Mouse (Mus musculus): Measurements from ENCODE around the gene Tnpo3. TPM values are rescaled to one million over a fixed set of nuclear protein-coding genes. Genes with fewer than 3 reads are reported as not detected.

Gene Tnpo3
- total and polyA plus RNA-seq, 2 experiments from 2014 or later = 37.3 to 55.1 TPM

GRCm38 (mm10) chr6:29539502-29539901, 70.2 kb downstream of the Tnpo3 start:
- Histone ChIP-seq H3K27me3 (ENCODE audit: control insufficient read depth, insufficient read depth, low read length) (no peaks in the 10 kb centered on the region), H3K9ac (replicated peaks; ENCODE audit: low read depth, low read length) (no peak overlapping the region), H3K4me1 (ENCODE audit: control insufficient read depth, insufficient read depth) (0 out of 2 replicates have a peak, but pooled peaks cover 3% of the 10 kb centered on the region), H3K36me3 (replicated peaks; ENCODE audit: control insufficient read depth, insufficient read depth, low read length) (peaks cover 45% of the 10 kb centered on the region), H3K27ac (ENCODE audit: low read depth) (no peak overlapping the region), H3K4me3 (ENCODE audit: low read depth, low read length) (no peak overlapping the region), H3K9me3 (replicated peaks; ENCODE audit: control insufficient read depth, low read length) (no peaks in the 10 kb centered on the region), H3K4me2 (ENCODE audit: low read depth, low read length) (no peak overlapping the region)
- DNase-seq (ENCODE audit: low spot score) (no peak), ATAC-seq (ENCODE audit: insufficient read depth, low read depth) (no peak)
- TF ChIP-seq CTCF (IDR thresholded peaks at IDR 0.05; ENCODE audit: low read depth) = no peak
- no peak for TF ChIP-seq EP300 (IDR thresholded peaks at IDR 0.05; ENCODE audit: low read depth)
- WGBS = 78% methylated on average over 8 of the region's 8 CpGs

- TF ChIP-seq EP300 (IDR thresholded peaks at IDR 0.05; ENCODE audit: low read depth) (no peak), CTCF (IDR thresholded peaks at IDR 0.05; ENCODE audit: low read depth) (no peak)
- Histone ChIP-seq H3K4me2 (ENCODE audit: low read depth, low read length) (no peak overlapping the region), H3K27me3 (ENCODE audit: control insufficient read depth, insufficient read depth, low read length) (no peaks in the 10 kb centered on the region), H3K9me3 (replicated peaks; ENCODE audit: control insufficient read depth, low read length) (no peaks in the 10 kb centered on the region), H3K36me3 (replicated peaks; ENCODE audit: control insufficient read depth, insufficient read depth, low read length) (peaks cover 25% of the 10 kb centered on the region), H3K4me1 (ENCODE audit: control insufficient read depth, insufficient read depth) (0 out of 2 replicates have a peak, but pooled peaks cover 3% of the 10 kb centered on the region), H3K9ac (replicated peaks; ENCODE audit: low read depth, low read length) (no peak overlapping the region), H3K4me3 (ENCODE audit: low read depth, low read length) (no peak overlapping the region), H3K27ac (ENCODE audit: low read depth) (no peak overlapping the region)
- 83% methylated on average over 3 of the region's 3 CpGs for WGBS
- no peak for DNase-seq (ENCODE audit: low spot score)
- no peak for ATAC-seq (ENCODE audit: insufficient read depth, low read depth)
These were observed 72.5 kb downstream of the Tnpo3 start for GRCm38 (mm10) chr6:29537221-29537620.

DNA sequence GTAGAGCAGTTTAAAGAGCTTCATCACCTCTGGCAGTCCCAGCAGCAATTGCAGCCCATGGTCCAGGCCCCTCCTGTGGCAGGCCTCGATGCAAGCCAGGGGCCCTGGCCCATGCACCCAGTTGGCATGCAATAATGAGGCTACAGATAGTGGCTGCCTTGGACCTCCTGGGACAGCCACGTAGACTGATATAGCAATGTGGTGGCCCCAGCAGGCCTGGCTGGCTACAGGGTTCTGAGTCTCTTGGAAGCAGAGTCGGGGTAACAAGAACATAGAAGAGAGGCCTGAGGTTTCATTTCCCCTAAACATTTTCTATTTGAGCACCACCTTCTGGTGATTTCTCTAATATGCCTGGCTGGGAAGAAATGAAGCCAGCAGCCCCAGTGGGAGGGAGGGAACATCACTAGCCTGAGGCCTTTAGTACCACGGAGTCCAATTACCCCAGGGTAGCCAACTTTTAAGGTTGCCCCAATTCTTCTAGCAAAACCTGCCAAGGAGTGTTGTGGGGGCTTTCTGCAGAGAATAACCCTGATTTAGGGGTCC, 73.0 kb downstream of the Tnpo3 start:
- Histone ChIP-seq H3K36me3 (replicated peaks; ENCODE audit: control insufficient read depth, insufficient read depth, low read length) (peaks cover 21% of the 10 kb centered on the region), H3K9me3 (replicated peaks; ENCODE audit: control insufficient read depth, low read length) (no peaks in the 10 kb centered on the region), H3K4me3 (ENCODE audit: low read depth, low read length) (no peak overlapping the region), H3K27ac (ENCODE audit: low read depth) (no peak overlapping the region), H3K4me1 (ENCODE audit: control insufficient read depth, insufficient read depth) (0 out of 2 replicates have a peak, but pooled peaks cover 3% of the 10 kb centered on the region), H3K4me2 (ENCODE audit: low read depth, low read length) (no peak overlapping the region), H3K27me3 (ENCODE audit: control insufficient read depth, insufficient read depth, low read length) (no peaks in the 10 kb centered on the region), H3K9ac (replicated peaks; ENCODE audit: low read depth, low read length) (no peak overlapping the region)
- 58% methylated on average over 4 of the region's 4 CpGs for WGBS
- DNase-seq (ENCODE audit: low spot score) (peak; percentile 43), ATAC-seq (ENCODE audit: insufficient read depth, low read depth) (no peak)
- TF ChIP-seq EP300 (IDR thresholded peaks at IDR 0.05; ENCODE audit: low read depth) (no peak), CTCF (IDR thresholded peaks at IDR 0.05; ENCODE audit: low read depth) (peak; percentile 23)

DNA sequence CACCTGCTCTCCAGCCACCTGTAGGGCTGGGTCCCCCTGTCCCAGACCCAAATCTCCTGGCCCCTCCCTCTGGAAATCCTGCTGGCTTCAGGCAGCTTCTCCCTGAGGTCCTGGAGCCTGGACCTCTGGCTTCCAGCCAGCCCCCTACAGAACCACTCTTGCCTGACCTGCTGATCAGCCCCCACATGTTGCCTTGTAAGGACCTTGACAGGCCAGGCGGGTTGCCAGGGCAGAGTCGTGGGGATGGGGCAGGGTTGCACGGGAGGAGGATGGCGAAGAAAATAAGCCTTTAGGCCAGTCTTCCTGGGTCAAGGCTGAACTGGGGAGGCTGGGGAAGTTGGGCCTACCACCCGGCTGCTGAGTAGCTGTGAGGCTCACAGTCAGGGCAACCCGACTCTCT, 74.4 kb downstream of the Tnpo3 start:
- 37% methylated on average over 6 of the region's 6 CpGs for WGBS
- Histone ChIP-seq H3K4me2 (ENCODE audit: low read depth, low read length) (no peak overlapping the region), H3K27ac (ENCODE audit: low read depth) (no peak overlapping the region), H3K9me3 (replicated peaks; ENCODE audit: control insufficient read depth, low read length) (no peaks in the 10 kb centered on the region), H3K9ac (replicated peaks; ENCODE audit: low read depth, low read length) (no peak overlapping the region), H3K36me3 (replicated peaks; ENCODE audit: control insufficient read depth, insufficient read depth, low read length) (peaks cover 9% of the 10 kb centered on the region), H3K4me3 (ENCODE audit: low read depth, low read length) (no peak overlapping the region), H3K4me1 (ENCODE audit: control insufficient read depth, insufficient read depth) (0 out of 2 replicates have a peak, but pooled peaks cover 3% of the 10 kb centered on the region), H3K27me3 (ENCODE audit: control insufficient read depth, insufficient read depth, low read length) (no peaks in the 10 kb centered on the region)
- ATAC-seq (ENCODE audit: insufficient read depth, low read depth) (peak; percentile 57; the same call in 1 of the 2 replicates), DNase-seq (ENCODE audit: low spot score) (peak; percentile 29)
- TF ChIP-seq EP300 (IDR thresholded peaks at IDR 0.05; ENCODE audit: low read depth) = no peak
- TF ChIP-seq CTCF (IDR thresholded peaks at IDR 0.05; ENCODE audit: low read depth) = no peak

GRCm38 (mm10) chr6:29530050-29530449, 79.6 kb downstream of the Tnpo3 start:
- 62% methylated on average over 4 of the region's 4 CpGs for WGBS
- no peak for ATAC-seq (ENCODE audit: insufficient read depth, low read depth)
- DNase-seq (ENCODE audit: low spot score) = no peak
- Histone ChIP-seq H3K4me1 (ENCODE audit: control insufficient read depth, insufficient read depth) (peaks cover 9% of the 10 kb centered on the region), H3K4me3 (ENCODE audit: low read depth, low read length) (no peak overlapping the region), H3K36me3 (replicated peaks; ENCODE audit: control insufficient read depth, insufficient read depth, low read length) (no peaks in the 10 kb centered on the region), H3K27me3 (ENCODE audit: control insufficient read depth, insufficient read depth, low read length) (peaks cover 25% of the 10 kb centered on the region), H3K4me2 (ENCODE audit: low read depth, low read length) (no peak overlapping the region), H3K9ac (replicated peaks; ENCODE audit: low read depth, low read length) (no peak overlapping the region), H3K27ac (ENCODE audit: low read depth) (no peak overlapping the region), H3K9me3 (replicated peaks; ENCODE audit: control insufficient read depth, low read length) (no peaks in the 10 kb centered on the region)
- TF ChIP-seq EP300 (IDR thresholded peaks at IDR 0.05; ENCODE audit: low read depth) = no peak

GRCm38 (mm10) chr6:29529444-29529820, 80.3 kb downstream of the Tnpo3 start:
- Histone ChIP-seq H3K27me3 (ENCODE audit: control insufficient read depth, insufficient read depth, low read length) (peaks cover 25% of the 10 kb centered on the region), H3K4me2 (ENCODE audit: low read depth, low read length) (peak overlapping the region; percentile 53), H3K9me3 (replicated peaks; ENCODE audit: control insufficient read depth, low read length) (no peaks in the 10 kb centered on the region), H3K36me3 (replicated peaks; ENCODE audit: control insufficient read depth, insufficient read depth, low read length) (no peaks in the 10 kb centered on the region), H3K4me3 (ENCODE audit: low read depth, low read length) (peak overlapping the region; percentile 23; the same call in 1 of the 2 replicates), H3K9ac (replicated peaks; ENCODE audit: low read depth, low read length) (no peak overlapping the region), H3K27ac (ENCODE audit: low read depth) (no peak overlapping the region), H3K4me1 (ENCODE audit: control insufficient read depth, insufficient read depth) (peaks cover 9% of the 10 kb centered on the region)
- 24% methylated on average over 2 of the region's 2 CpGs for WGBS
- ATAC-seq (ENCODE audit: insufficient read depth, low read depth) (no peak), DNase-seq (ENCODE audit: low spot score) (no peak)
- TF ChIP-seq CTCF (IDR thresholded peaks at IDR 0.05; ENCODE audit: low read depth) (no peak), EP300 (IDR thresholded peaks at IDR 0.05; ENCODE audit: low read depth) (no peak)

Data from heart, postnatal 0 days (tissue).